Mouse (Mus musculus) kidney, embryonic 15.5 days (tissue): Measurements from ENCODE around the gene Glt8d2. TPM values are rescaled to one million over a fixed set of nuclear protein-coding genes. Genes with fewer than 3 reads are reported as not detected.
A peak's percentile ranks its signal among the peaks of the same experiment; 100 is the strongest.

Experiments
- ATAC-seq: fragments of 200-750 bp; cut with Nextera tagmentation; replicated peaks from 2 replicates; pipeline ENCODE4 v1.8.0; 2017; ENCODE audit warnings: moderate TSS enrichment; ENCODE audit not compliant: low FRiP score
- H3K27ac ChIP-seq: fragments of 300-500 bp; sonication (generic); 2 replicates; pipeline ENCODE4 v1.5.1; 2015; ENCODE audit warnings: mild to moderate bottlenecking, inconsistent platforms
- H3K27me3 ChIP-seq: fragments of 300-500 bp; sonication (generic); 2 replicates; pipeline ENCODE4 v1.6.1; 2015; ENCODE audit warnings: inconsistent platforms
- H3K36me3 ChIP-seq: fragments of 300-500 bp; sonication (generic); 2 replicates; pipeline ENCODE4 v1.6.1; 2015; ENCODE audit warnings: inconsistent platforms
- H3K4me1 ChIP-seq: fragments of 300-500 bp; sonication (generic); 2 replicates; pipeline ENCODE4 v1.6.1; 2015; ENCODE audit warnings: inconsistent platforms
- H3K4me2 ChIP-seq: fragments of 300-500 bp; sonication (generic); 2 replicates; pipeline ENCODE4 v1.6.1; 2015; ENCODE audit warnings: moderate library complexity, mild to moderate bottlenecking, inconsistent platforms
- H3K4me3 ChIP-seq: fragments of 300-500 bp; sonication (generic); replicated peaks from 2 replicates; pipeline ENCODE4 v1.5.1; 2015; ENCODE audit warnings: mild to moderate bottlenecking, inconsistent platforms
- H3K9ac ChIP-seq: fragments of 300-500 bp; sonication (generic); 2 replicates; pipeline ENCODE4 v1.6.1; 2015; ENCODE audit warnings: mild to moderate bottlenecking, inconsistent platforms
- H3K9me3 ChIP-seq: fragments of 300-500 bp; sonication (generic); replicated peaks from 2 replicates; pipeline ENCODE4 v1.6.1; 2016; ENCODE audit warnings: inconsistent platforms
- WGBS: fragments of 180-500 bp; shearing (Covaris S2); methylation state at CpG from one replicate; pipeline ENCODE4 v1.1.7; 2015; ENCODE audit warnings: mixed read lengths; 5-methylcytosine and 5-hydroxymethylcytosine counted together
- polyA plus RNA-seq: library from polyadenylated mRNA; unstranded; fragments of >200 nt; fragmentation: Nextera tagmentation; extraction: Ambion mirVana; gene quantifications from 2 replicates; pipeline ENCODE4 v1.2.1, GENCODE M21; 2015

The Glt8d2 gene
- 4.0 and 5.0 TPM in 2 replicates for polyA plus RNA-seq

DNA sequence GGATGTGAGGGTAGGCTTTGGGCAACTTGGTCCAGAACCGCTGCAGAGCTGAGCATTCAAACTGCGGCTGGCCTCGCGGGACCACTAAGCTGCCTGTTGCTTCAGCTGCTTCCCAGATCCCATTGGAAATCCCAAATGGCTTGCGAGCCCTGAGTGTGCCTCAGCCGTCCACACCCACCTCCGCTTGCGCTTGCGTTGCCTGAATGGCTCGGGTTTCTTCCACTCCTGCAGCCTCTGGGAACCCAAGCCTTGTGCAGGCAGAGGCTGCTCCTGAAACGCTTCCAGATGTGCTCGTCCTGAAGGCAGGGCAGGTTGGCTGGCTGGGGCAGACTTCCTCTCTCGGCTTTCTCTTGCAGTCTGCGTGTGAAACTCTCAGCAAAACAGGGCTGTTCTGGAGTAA lies at the start of gene Glt8d2:
TSS of gene Glt8d2 (minus strand) at position 157 of the 400 bp plus-strand sequence.
- H3K9me3 ChIP-seq = no peaks in the 10 kb centered on the region
- H3K9ac ChIP-seq = 0 out of 2 replicates have a peak within 1 kb of the TSS, but pooled peaks have one; percentile 21
- H3K36me3 ChIP-seq = no peaks in the 10 kb centered on the region
- H3K27me3 ChIP-seq = peaks cover 14% of the 10 kb centered on the region; the same call in 1 of the 2 replicates
- ATAC-seq = peak; percentile 85
- peak within 1 kb of the TSS; percentile 31 for H3K4me3 ChIP-seq
- H3K4me2 ChIP-seq = peak within 1 kb of the TSS; percentile 56
- WGBS = under 1% methylated on average over 14 of the region's 14 CpGs
- H3K4me1 ChIP-seq = peaks cover 13% of the 10 kb centered on the region
- H3K27ac ChIP-seq = peak within 1 kb of the TSS; percentile 75

DNA sequence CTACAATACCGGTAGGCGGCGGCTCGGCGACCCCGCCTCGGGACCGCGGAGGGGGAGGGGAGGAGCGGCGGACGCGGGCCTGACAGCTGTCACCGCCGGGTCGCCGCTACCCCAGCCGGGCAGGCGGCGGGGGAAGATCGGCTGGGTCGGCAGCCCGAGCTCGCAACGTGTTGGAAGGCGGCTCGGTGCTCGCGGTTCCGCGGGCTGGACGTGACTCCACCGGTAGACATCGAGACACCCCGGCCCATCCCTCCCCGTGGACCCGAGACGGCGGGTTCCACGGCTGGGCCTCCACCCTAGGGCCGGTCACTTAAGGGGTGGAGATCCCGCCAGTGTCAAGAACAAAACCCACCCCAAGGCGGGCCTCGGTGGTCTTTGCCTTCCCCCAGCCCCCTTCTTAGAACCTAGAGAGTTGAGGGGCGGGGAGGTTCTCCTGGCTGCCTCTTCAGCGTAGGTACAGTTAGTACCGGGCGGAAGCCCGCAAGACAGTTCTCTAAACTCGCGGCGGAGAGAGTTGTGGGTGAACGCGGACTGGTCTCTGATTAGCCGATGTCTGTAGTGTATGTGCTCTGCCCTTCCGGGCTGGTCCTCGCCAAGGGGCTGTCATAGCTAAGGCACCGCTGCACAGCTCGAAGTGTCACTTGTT lies 9.0 kb upstream of the Glt8d2 start:
- Histone ChIP-seq H3K4me2 (peak overlapping the region; percentile 82), H3K9me3 (no peaks in the 10 kb centered on the region), H3K36me3 (peaks cover 21% of the 10 kb centered on the region), H3K9ac (peak overlapping the region; percentile 72), H3K4me1 (peaks cover 17% of the 10 kb centered on the region), H3K4me3 (peak overlapping the region; percentile 95), H3K27ac (peak overlapping the region; percentile 68), H3K27me3 (no peaks in the 10 kb centered on the region)
- ATAC-seq = peak; percentile 79
- under 1% methylated on average over 55 of the region's 59 CpGs for WGBS

- Histone ChIP-seq H3K27ac (peak overlapping the region; percentile 69), H3K9me3 (no peaks in the 10 kb centered on the region), H3K4me1 (peaks cover 17% of the 10 kb centered on the region), H3K36me3 (peaks cover 16% of the 10 kb centered on the region), H3K27me3 (no peaks in the 10 kb centered on the region), H3K4me3 (peak overlapping the region; percentile 95), H3K9ac (peak overlapping the region; percentile 72), H3K4me2 (peak overlapping the region; percentile 82)
- peak; percentile 96 for ATAC-seq
- under 1% methylated on average over 29 of the region's 42 CpGs for WGBS
Observed at GRCm38 (mm10) chr10:82698712-82699261, 8.3 kb upstream of the Glt8d2 start.

DNA sequence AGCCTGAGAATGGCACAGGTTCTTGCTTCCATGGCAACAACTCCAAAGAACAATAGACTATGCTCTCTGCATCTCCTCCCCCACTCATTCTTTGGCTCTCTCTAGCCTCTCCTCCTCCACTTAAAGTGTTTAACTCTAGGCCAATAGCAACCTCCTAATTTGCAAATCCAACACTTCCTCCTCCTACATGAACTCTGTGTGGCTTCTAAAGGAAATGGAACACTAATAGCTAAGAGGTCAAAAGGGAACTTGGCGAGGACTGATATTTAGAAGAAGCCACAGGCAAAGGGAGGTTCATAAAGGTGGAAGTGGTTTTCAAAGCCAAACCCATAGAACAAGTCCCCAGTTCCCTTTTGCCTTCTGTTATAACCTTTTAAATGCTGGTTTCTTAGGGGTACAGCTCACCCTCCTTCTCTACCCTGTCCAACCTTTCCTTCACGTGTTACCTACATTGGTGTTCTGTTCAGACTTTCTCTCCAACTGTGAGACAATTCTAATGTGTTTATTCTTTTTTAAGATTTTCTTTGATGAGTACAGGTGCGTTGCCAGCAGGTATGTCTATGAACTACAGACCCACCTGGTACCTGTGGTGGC lies 7.0 kb upstream of the Glt8d2 start:
- 66% methylated on average over 3 of the region's 3 CpGs for WGBS
- no peaks in the 10 kb centered on the region for H3K9me3 ChIP-seq
- no peak overlapping the region for H3K27ac ChIP-seq
- ATAC-seq = no peak
- H3K4me1 ChIP-seq = peaks cover 17% of the 10 kb centered on the region
- 0 out of 2 replicates have a peak, but pooled peaks cover 5% of the 10 kb centered on the region for H3K27me3 ChIP-seq
- no peak overlapping the region for H3K4me2 ChIP-seq
- H3K9ac ChIP-seq = no peak overlapping the region
- H3K4me3 ChIP-seq = no peak overlapping the region
- peaks cover 11% of the 10 kb centered on the region for H3K36me3 ChIP-seq

DNA sequence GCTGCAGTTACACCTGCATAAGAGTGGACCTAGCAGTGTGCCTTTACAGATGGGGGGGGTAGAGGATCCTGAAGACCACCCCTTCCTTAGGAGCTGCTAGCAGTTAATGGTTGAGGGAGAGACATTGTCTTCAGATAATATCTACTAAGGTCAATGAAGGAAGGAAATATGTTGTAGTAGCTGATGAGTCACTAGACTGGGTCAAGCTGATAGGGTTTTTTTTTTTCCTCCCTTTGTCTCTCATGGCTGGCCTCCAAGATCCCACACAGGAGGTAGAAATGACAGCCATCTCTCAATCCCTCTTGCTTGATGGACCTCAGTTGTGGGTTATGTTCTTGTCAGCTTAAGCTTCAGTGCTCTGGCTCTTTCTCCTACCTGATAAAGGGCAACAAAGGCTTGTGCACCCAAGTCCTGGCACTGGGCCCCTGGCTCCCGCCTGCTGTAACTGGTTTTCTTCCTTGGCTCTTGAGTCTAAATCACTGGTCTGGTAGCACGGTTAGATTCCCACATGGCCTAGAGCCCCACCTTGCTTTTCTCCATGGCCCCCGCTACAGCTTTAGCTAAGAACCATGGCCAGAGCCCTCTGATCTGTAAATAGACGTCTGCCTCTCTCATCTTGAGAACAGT lies 6.1 kb upstream of the Glt8d2 start:
- H3K27me3 ChIP-seq = peaks cover 7% of the 10 kb centered on the region; the same call in 1 of the 2 replicates
- H3K27ac ChIP-seq = no peak overlapping the region
- H3K36me3 ChIP-seq = 0 out of 2 replicates have a peak, but pooled peaks cover 5% of the 10 kb centered on the region
- no peak overlapping the region for H3K4me2 ChIP-seq
- peaks cover 17% of the 10 kb centered on the region for H3K4me1 ChIP-seq
- H3K9me3 ChIP-seq = no peaks in the 10 kb centered on the region
- ATAC-seq = no peak
- H3K9ac ChIP-seq = no peak overlapping the region
- H3K4me3 ChIP-seq = no peak overlapping the region
- WGBS = 70% methylated on average over 4 of the region's 4 CpGs

GRCm38 (mm10) chr10:82695956-82696355 lies 5.5 kb upstream of the Glt8d2 start, which contains the start of gene Hcfc2:
Gene Hcfc2 (plus strand): TSS chr10:82696160.
- Histone ChIP-seq H3K4me3 (no peak within 1 kb of the TSS), H3K4me1 (peaks cover 20% of the 10 kb centered on the region), H3K9ac (no peak within 1 kb of the TSS), H3K27me3 (peaks cover 13% of the 10 kb centered on the region; the same call in 1 of the 2 replicates), H3K4me2 (no peak within 1 kb of the TSS), H3K9me3 (no peaks in the 10 kb centered on the region), H3K36me3 (no peaks in the 10 kb centered on the region), H3K27ac (no peak within 1 kb of the TSS)
- ATAC-seq = no peak
- 72% methylated on average over 5 of the region's 5 CpGs for WGBS

GRCm38 (mm10) chr10:82689681-82690211 lies 704 bp downstream of the Glt8d2 start:
- peak overlapping the region; percentile 31 for H3K4me3 ChIP-seq
- peak overlapping the region; percentile 75 for H3K27ac ChIP-seq
- H3K4me2 ChIP-seq = peak overlapping the region; percentile 56
- peaks cover 13% of the 10 kb centered on the region for H3K4me1 ChIP-seq
- ATAC-seq = no peak
- WGBS = 62% methylated on average over 7 of the region's 7 CpGs
- no peaks in the 10 kb centered on the region for H3K36me3 ChIP-seq
- peaks cover 14% of the 10 kb centered on the region; the same call in 1 of the 2 replicates for H3K27me3 ChIP-seq
- no peaks in the 10 kb centered on the region for H3K9me3 ChIP-seq
- H3K9ac ChIP-seq = no peak overlapping the region

GRCm38 (mm10) chr10:82685440-82685839 lies 5.0 kb downstream of the Glt8d2 start:
- 69% methylated on average over 2 of the region's 2 CpGs for WGBS
- Histone ChIP-seq H3K4me2 (no peak overlapping the region), H3K9me3 (no peaks in the 10 kb centered on the region), H3K27me3 (no peaks in the 10 kb centered on the region), H3K27ac (no peak overlapping the region), H3K36me3 (no peaks in the 10 kb centered on the region), H3K4me1 (peaks cover 5% of the 10 kb centered on the region), H3K9ac (no peak overlapping the region), H3K4me3 (no peak overlapping the region)
- ATAC-seq = no peak

DNA sequence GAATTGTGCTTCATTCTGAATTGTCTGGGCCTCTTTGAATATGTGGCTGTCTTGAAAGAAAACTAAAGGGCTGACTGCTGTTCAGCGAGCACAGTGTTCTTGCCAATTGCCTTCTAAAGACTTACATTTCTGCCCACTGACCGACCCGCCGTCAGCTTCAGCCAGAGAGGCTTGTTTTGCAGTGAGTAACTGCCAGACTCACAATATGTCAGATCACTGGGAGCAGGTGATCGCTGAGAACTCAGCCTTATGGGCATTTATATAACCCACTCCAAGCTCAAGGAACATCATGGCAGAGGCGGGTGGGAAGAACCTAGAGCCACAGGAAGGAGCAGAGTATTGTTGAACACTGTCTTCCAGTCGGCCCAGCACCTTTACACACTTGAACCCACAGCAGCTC lies 8.8 kb downstream of the Glt8d2 start:
- ATAC-seq = no peak
- H3K9me3 ChIP-seq = no peaks in the 10 kb centered on the region
- H3K27ac ChIP-seq = no peak overlapping the region
- no peaks in the 10 kb centered on the region for H3K36me3 ChIP-seq
- no peak overlapping the region for H3K4me2 ChIP-seq
- no peaks in the 10 kb centered on the region for H3K27me3 ChIP-seq
- WGBS = 88% methylated on average over 7 of the region's 7 CpGs
- H3K9ac ChIP-seq = no peak overlapping the region
- no peaks in the 10 kb centered on the region for H3K4me1 ChIP-seq
- no peak overlapping the region for H3K4me3 ChIP-seq

DNA sequence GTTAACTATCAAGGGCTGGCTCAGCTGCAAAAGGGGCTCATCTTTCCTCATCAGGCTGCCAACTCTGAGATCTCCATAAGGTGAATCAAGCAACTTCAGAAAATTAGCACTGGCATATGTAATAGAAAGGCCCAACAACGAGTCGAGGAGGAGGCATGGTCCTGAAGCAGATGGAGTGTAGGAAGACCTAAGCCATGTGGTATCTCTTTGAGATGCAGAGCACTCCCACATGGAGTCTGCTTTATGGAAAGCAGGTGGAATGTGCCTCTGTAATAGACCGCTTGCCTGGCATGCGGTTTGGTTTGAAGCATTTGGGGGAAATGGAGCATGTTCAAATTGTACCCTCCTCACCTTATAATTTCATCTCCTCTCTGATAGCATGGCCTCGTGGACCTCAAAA lies 9.7 kb downstream of the Glt8d2 start:
- 95% methylated on average over 5 of the region's 5 CpGs for WGBS
- H3K9ac ChIP-seq = no peak overlapping the region
- no peak for ATAC-seq

DNA sequence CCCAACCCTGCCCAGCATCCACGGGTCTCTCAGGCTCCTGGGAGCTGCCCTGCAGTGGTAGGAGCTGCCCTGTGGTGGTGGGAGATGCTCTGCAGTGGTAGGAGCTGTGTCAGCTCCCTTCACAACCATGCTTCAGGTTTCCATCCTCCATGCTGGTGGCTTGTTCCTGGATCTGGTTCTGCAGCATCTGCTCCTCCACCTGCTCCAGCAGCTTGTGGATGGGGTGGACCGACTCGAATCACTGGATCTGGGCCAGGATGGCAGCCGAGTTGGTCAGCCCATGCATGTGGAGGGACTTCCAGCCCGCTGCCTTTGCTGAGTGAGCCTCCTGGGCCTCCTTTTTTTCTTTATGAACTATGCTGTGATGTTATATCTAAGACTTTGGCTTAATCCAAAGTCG lies 13.5 kb downstream of the Glt8d2 start:
- WGBS = 79% methylated on average over 6 of the region's 6 CpGs
- H3K27me3 ChIP-seq = no peaks in the 10 kb centered on the region
- H3K27ac ChIP-seq = no peak overlapping the region
- H3K36me3 ChIP-seq = no peaks in the 10 kb centered on the region
- no peak overlapping the region for H3K4me2 ChIP-seq
- H3K9me3 ChIP-seq = no peaks in the 10 kb centered on the region
- H3K4me3 ChIP-seq = no peak overlapping the region
- H3K4me1 ChIP-seq = no peaks in the 10 kb centered on the region
- H3K9ac ChIP-seq = no peak overlapping the region
- no peak for ATAC-seq

More for the DNA sequence above, 9.7 kb downstream of the Glt8d2 start:
- Histone ChIP-seq H3K4me3 (no peak overlapping the region), H3K36me3 (no peaks in the 10 kb centered on the region), H3K27ac (no peak overlapping the region), H3K4me1 (no peaks in the 10 kb centered on the region), H3K9me3 (no peaks in the 10 kb centered on the region), H3K27me3 (no peaks in the 10 kb centered on the region), H3K4me2 (no peak overlapping the region)

GRCm38 (mm10) chr10:82670205-82670604 lies 20.2 kb downstream of the Glt8d2 start:
- peaks cover 4% of the 10 kb centered on the region for H3K4me1 ChIP-seq
- WGBS = 75% methylated on average over 6 of the region's 6 CpGs
- no peaks in the 10 kb centered on the region for H3K36me3 ChIP-seq
- H3K9me3 ChIP-seq = no peaks in the 10 kb centered on the region
- no peak overlapping the region for H3K4me3 ChIP-seq
- no peak overlapping the region for H3K27ac ChIP-seq
- no peak for ATAC-seq
- H3K4me2 ChIP-seq = no peak overlapping the region
- H3K9ac ChIP-seq = no peak overlapping the region
- no peaks in the 10 kb centered on the region for H3K27me3 ChIP-seq
